Mouse (Mus musculus) pancreas, adult 10 weeks (tissue): ENCODE results near the gene Foxi3. TPM values are rescaled to one million over a fixed set of nuclear protein-coding genes. Genes with fewer than 3 reads are reported as not detected.

ENCODE experiments used
- polyA plus RNA-seq: library from polyadenylated mRNA; stranded (reverse); fragments of 350-450 nt; fragmentation: Illumina TruSeq; extraction: RNeasy Lipid Tissue Mini Kit (QIAGEN cat#74804); gene quantifications from one replicate; pipeline ENCODE4 v1.2.3, GENCODE M21; 2015; ENCODE audit warnings: low read depth, low replicate concordance; ENCODE audit not compliant: insufficient read depth

Gene Foxi3
- not detected for polyA plus RNA-seq

GRCm38 (mm10) chr6:70956285-70956912 lies at the start of gene Foxi3:
Gene Foxi3, plus strand, starts transcription at chr6:70956531.

GRCm38 (mm10) chr6:70918827-70919226 lies 37.5 kb upstream of the Foxi3 start, which contains the start of gene Tex37:
Gene Tex37, minus strand, starts transcription at chr6:70918927.

Other genes with a start within 250 kb of the Foxi3 start
- 4.6 TPM for gene Rpia, start 164.3 kb upstream of the Foxi3 start, polyA plus RNA-seq
- gene Eif2ak3, start 112.0 kb upstream of the Foxi3 start, polyA plus RNA-seq: 21.0 TPM
- gene Tex37, start 37.6 kb upstream of the Foxi3 start, polyA plus RNA-seq: not detected
- gene Thnsl2, start 187.9 kb downstream of the Foxi3 start, polyA plus RNA-seq: 4.9 TPM
- gene Fabp1, start 243.3 kb downstream of the Foxi3 start, polyA plus RNA-seq: not detected